Mouse (Mus musculus) heart, adult 2 months (tissue): ENCODE data around the gene Stxbp6.

Experiments used
- CTCF ChIP-seq: fragments of 200-600 bp; IDR thresholded peaks from 2 replicates; pipeline ENCODE4 v1.8.1; 2022; ENCODE audit warnings: antibody characterized with exemption, mild to moderate bottlenecking, moderate library complexity
- EP300 ChIP-seq: fragments of 200-500 bp; IDR thresholded peaks from 2 replicates; pipeline ENCODE4 v1.6.1; 2011; ENCODE audit warnings: low read depth, low read length, control low read depth; ENCODE audit not compliant: insufficient read depth
- POLR2A ChIP-seq: fragments of 200-500 bp; IDR thresholded peaks from 2 replicates; pipeline ENCODE4 v1.6.1; 2011; ENCODE audit warnings: mild to moderate bottlenecking, low read depth, low read length, control low read depth; ENCODE audit not compliant: insufficient read depth

DNA sequence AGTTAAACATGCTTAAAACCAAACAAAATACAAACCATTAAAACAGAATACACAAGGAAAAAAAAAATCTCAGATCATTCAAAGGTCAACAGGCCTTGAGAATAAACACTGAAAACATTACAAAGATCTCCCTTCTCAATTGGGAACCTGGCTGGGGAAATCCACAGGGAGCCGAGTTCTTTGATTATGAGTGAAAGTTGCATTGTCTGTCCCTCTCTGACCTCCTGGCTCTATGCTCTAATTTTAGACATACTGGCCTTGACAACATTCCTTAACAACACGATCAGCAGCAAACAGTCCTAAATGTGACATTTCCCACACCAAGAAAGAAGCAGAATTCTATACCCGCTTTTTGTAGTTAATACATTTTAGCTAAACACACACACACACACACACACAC is 187.7 kb downstream of the Stxbp6 start:
- TF ChIP-seq EP300, result no peak
- no peak for TF ChIP-seq CTCF
- no peak for TF ChIP-seq POLR2A
